Mouse (Mus musculus) MEL (cell line): ENCODE data around the gene Otol1. TPM values are rescaled to one million over a fixed set of nuclear protein-coding genes. Genes with fewer than 3 reads are reported as not detected.
A peak's percentile ranks its signal among the peaks of the same experiment; 100 is the strongest.

Source experiments
- DNase-seq: peaks from one replicate; pipeline ENCODE4 v3.0.0; 2011; ENCODE audit warnings: low read depth, low spot score
- H3K27ac ChIP-seq: 2 replicates; pipeline ENCODE4 v1.5.1; 2012; ENCODE audit warnings: low read depth, mild to moderate bottlenecking, control low read depth, low read length, moderate library complexity; ENCODE audit not compliant: control insufficient read depth
- H3K27me3 ChIP-seq, 2 experiments: fragments of 150-350 bp in 1 of 2; sonication (generic) in 1 of 2; 2 replicates each; pipeline ENCODE4 v1.6.1; 2012; ENCODE audit warnings: low read length in 2 of 2, mild to moderate bottlenecking in 2 of 2, improper control_type of control experiment in 1 of 2, moderate library complexity in 1 of 2; ENCODE audit not compliant: insufficient read depth in 2 of 2, control insufficient read depth in 1 of 2
- H3K36me3 ChIP-seq, 2 experiments: 2 replicates each; pipeline ENCODE4 v1.6.1; 2012 to 2014; ENCODE audit warnings: low read length in 2 of 2, improper control_type of control experiment in 1 of 2, inconsistent platforms in 1 of 2, mild to moderate bottlenecking in 1 of 2; ENCODE audit not compliant: insufficient read depth in 2 of 2, control insufficient read depth in 1 of 2
- H3K4me1 ChIP-seq, 2 experiments: fragments of 150-350 bp in 1 of 2; sonication (generic) in 1 of 2; 2 replicates each; pipeline ENCODE4 v1.6.1; 2012; ENCODE audit warnings: low read length in 2 of 2, improper control_type of control experiment in 1 of 2, mild to moderate bottlenecking in 1 of 2; ENCODE audit not compliant: insufficient read depth in 2 of 2, control insufficient read depth in 1 of 2
- H3K4me3 ChIP-seq, 2 experiments: fragments of 150-350 bp in 1 of 2; sonication (generic) in 1 of 2; 2 replicates each; pipeline ENCODE4 v1.5.1; 2012; ENCODE audit warnings: low read depth in 2 of 2, low read length in 2 of 2, mild to moderate bottlenecking in 2 of 2, moderate library complexity in 2 of 2, control low read depth in 1 of 2, improper control_type of control experiment in 1 of 2; ENCODE audit not compliant: control insufficient read depth in 1 of 2, insufficient read depth in 1 of 2
- H3K79me2 ChIP-seq: 2 replicates; pipeline ENCODE4 v1.6.1; 2012; ENCODE audit warnings: mild to moderate bottlenecking, low read length, moderate library complexity; ENCODE audit not compliant: control insufficient read depth, poor library complexity, insufficient read depth
- H3K9ac ChIP-seq: 2 replicates; pipeline ENCODE4 v1.6.1; 2012; ENCODE audit warnings: low read depth, mild to moderate bottlenecking, control low read depth, low read length, moderate library complexity; ENCODE audit not compliant: control insufficient read depth, poor library complexity, severe bottlenecking
- H3K9me3 ChIP-seq: fragments of 150-350 bp; sonication (generic); replicated peaks from 2 replicates; pipeline ENCODE4 v1.6.1; 2012; ENCODE audit warnings: mild to moderate bottlenecking, low read length, improper control_type of control experiment, moderate library complexity; ENCODE audit not compliant: insufficient read depth
- CHD1 ChIP-seq: IDR thresholded peaks from 2 replicates; pipeline ENCODE4 v1.6.1; 2012; ENCODE audit warnings: low read depth, mild to moderate bottlenecking, inconsistent platforms, low read length, improper control_type of control experiment
- CHD2 ChIP-seq: IDR thresholded peaks from 2 replicates; pipeline ENCODE4 v1.6.1; 2011; ENCODE audit warnings: low read length, improper control_type of control experiment
- CTCF ChIP-seq, 3 experiments: IDR thresholded peaks in 2 of 3; conservative IDR thresholded peaks in 1 of 3; 2 replicates each; pipeline ENCODE4 v1.5.1; 2011 to 2012; ENCODE audit warnings: low read length in 3 of 3, low read depth in 2 of 3, mild to moderate bottlenecking in 2 of 3, improper control_type of control experiment in 1 of 3, inconsistent platforms in 1 of 3, mixed read lengths in 1 of 3, moderate library complexity in 1 of 3; ENCODE audit not compliant: control insufficient read depth in 1 of 3, insufficient read depth in 1 of 3, poor library complexity in 1 of 3, severe bottlenecking in 1 of 3
- E2F4 ChIP-seq: IDR thresholded peaks from 2 replicates; pipeline ENCODE4 v1.6.1; 2011; ENCODE audit warnings: low read depth, low read length, improper control_type of control experiment, borderline replicate concordance
- ELF1 ChIP-seq: IDR thresholded peaks from 2 replicates; pipeline ENCODE4 v1.6.1; 2014; ENCODE audit warnings: low read depth, mild to moderate bottlenecking, inconsistent platforms, low read length, improper control_type of control experiment, moderate library complexity
- GATA1 ChIP-seq: IDR thresholded peaks from 2 replicates; pipeline ENCODE4 v1.6.1; 2011; ENCODE audit warnings: low read depth, low read length, improper control_type of control experiment
- HCFC1 ChIP-seq: IDR thresholded peaks from 2 replicates; pipeline ENCODE4 v1.6.1; 2012; ENCODE audit warnings: low read depth, mild to moderate bottlenecking, inconsistent platforms, low read length, improper control_type of control experiment, moderate library complexity
- KAT2A ChIP-seq: conservative IDR thresholded peaks from 2 replicates; pipeline ENCODE4 v1.6.1; 2012; ENCODE audit warnings: low read depth, low read length, improper control_type of control experiment, inconsistent platforms
- MAX ChIP-seq: IDR thresholded peaks from 2 replicates; pipeline ENCODE4 v1.6.1; 2011; ENCODE audit warnings: low read length, improper control_type of control experiment
- MAZ ChIP-seq: IDR thresholded peaks from 2 replicates; pipeline ENCODE4 v1.6.1; 2012; ENCODE audit warnings: low read depth, mild to moderate bottlenecking, inconsistent platforms, low read length, improper control_type of control experiment
- MXI1 ChIP-seq: IDR thresholded peaks from 2 replicates; pipeline ENCODE4 v1.6.1; 2011; ENCODE audit warnings: mild to moderate bottlenecking, low read depth, low read length, improper control_type of control experiment
- MYB ChIP-seq: IDR thresholded peaks from 2 replicates; pipeline ENCODE4 v1.6.1; 2011; ENCODE audit warnings: mild to moderate bottlenecking, low read depth, low read length, improper control_type of control experiment
- NELFE ChIP-seq: IDR thresholded peaks from 2 replicates; pipeline ENCODE4 v1.6.1; 2011; ENCODE audit warnings: low read depth, low read length, improper control_type of control experiment
- NRF1 ChIP-seq: IDR thresholded peaks from 2 replicates; pipeline ENCODE4 v1.6.1; 2014; ENCODE audit warnings: low read depth, mild to moderate bottlenecking, inconsistent platforms, low read length, improper control_type of control experiment, moderate library complexity; ENCODE audit not compliant: poor library complexity, insufficient read depth, severe bottlenecking
- POLR2A ChIP-seq, 2 experiments: IDR thresholded peaks; 2 replicates each; pipeline ENCODE4 v1.6.1; 2011 to 2012; ENCODE audit warnings: low read length in 2 of 2, mild to moderate bottlenecking in 2 of 2, control low read depth in 1 of 2, improper control_type of control experiment in 1 of 2, low read depth in 1 of 2, moderate library complexity in 1 of 2; ENCODE audit not compliant: control insufficient read depth in 1 of 2, insufficient read depth in 1 of 2, poor library complexity in 1 of 2
- RAD21 ChIP-seq: IDR thresholded peaks from 2 replicates; pipeline ENCODE4 v1.6.1; 2011; ENCODE audit warnings: mild to moderate bottlenecking, low read depth, low read length, improper control_type of control experiment
- RCOR1 ChIP-seq: IDR thresholded peaks from 2 replicates; pipeline ENCODE4 v1.6.1; 2012; ENCODE audit warnings: low read depth, mild to moderate bottlenecking, inconsistent platforms, low read length, improper control_type of control experiment
- SMC3 ChIP-seq: IDR thresholded peaks from 2 replicates; pipeline ENCODE4 v1.6.1; 2011; ENCODE audit warnings: low read depth, low read length, improper control_type of control experiment
- USF1 ChIP-seq: IDR thresholded peaks from 2 replicates; pipeline ENCODE4 v1.6.1; 2014; ENCODE audit warnings: low read depth, mild to moderate bottlenecking, inconsistent platforms, low read length, improper control_type of control experiment, moderate library complexity
- USF2 ChIP-seq, 2 experiments: IDR thresholded peaks; 2 replicates each; pipeline ENCODE4 v1.6.1; 2011 to 2012; ENCODE audit warnings: improper control_type of control experiment in 2 of 2, low read length in 2 of 2, borderline replicate concordance in 1 of 2, inconsistent platforms in 1 of 2, low read depth in 1 of 2, mild to moderate bottlenecking in 1 of 2; ENCODE audit not compliant: insufficient read depth in 1 of 2
- ZMIZ1 ChIP-seq: IDR thresholded peaks from 2 replicates; pipeline ENCODE4 v1.6.1; 2012; ENCODE audit warnings: low read depth, mild to moderate bottlenecking, inconsistent platforms, low read length, improper control_type of control experiment, moderate library complexity
- ZNF384 ChIP-seq: IDR thresholded peaks from 2 replicates; pipeline ENCODE4 v1.6.1; 2012; ENCODE audit warnings: low read depth, mild to moderate bottlenecking, inconsistent platforms, low read length, improper control_type of control experiment
- polyA plus RNA-seq, 2 experiments: library from polyadenylated mRNA; stranded (reverse) in 1 of 2; unstranded in 1 of 2; fragments of >175 nt in 1 of 2; fragments of >200 nt in 1 of 2; gene quantifications; 2 replicates each; pipeline versions ENCODE4 v1.2.1 to v1.2.4; 2012; ENCODE audit warnings: low replicate concordance in 2 of 2, low read depth in 1 of 2; ENCODE audit not compliant: insufficient read length in 2 of 2, insufficient read depth in 1 of 2, missing spikeins in 1 of 2
- total RNA-seq: library from RNA; depleted of rRNA; stranded (reverse); fragments of 300-350 nt; gene quantifications from 2 replicates; pipeline ENCODE4 v1.2.3, GENCODE M21; 2012; rRNA removed

The Otol1 gene
- total RNA-seq (not detected in 2 replicates), polyA plus RNA-seq (not detected)

- Histone ChIP-seq H3K9ac (no peak within 1 kb of the TSS), H3K79me2 (no peaks in the 10 kb centered on the region), H3K9me3 (no peaks in the 10 kb centered on the region), H3K4me3 (no peak within 1 kb of the TSS), H3K36me3 (no peaks in the 10 kb centered on the region), H3K4me1 (no peaks in the 10 kb centered on the region), H3K27ac (no peak within 1 kb of the TSS), H3K27me3 (no peaks in the 10 kb centered on the region)
- TF ChIP-seq RAD21 (no peak), E2F4 (no peak), CHD1 (no peak), POLR2A (IDR thresholded peaks at IDR 0.05; ENCODE audit: control insufficient read depth in 1 of 2, insufficient read depth in 1 of 2, low read depth in 1 of 2, low read length in 2 of 2, poor library complexity in 1 of 2) (no peak)
- no peak for DNase-seq
Measured at GRCm38 (mm10) chr3:70007313-70007712, at the start of gene Otol1. TSS of gene Otol1 (plus strand) at chr3:70007613.

DNA sequence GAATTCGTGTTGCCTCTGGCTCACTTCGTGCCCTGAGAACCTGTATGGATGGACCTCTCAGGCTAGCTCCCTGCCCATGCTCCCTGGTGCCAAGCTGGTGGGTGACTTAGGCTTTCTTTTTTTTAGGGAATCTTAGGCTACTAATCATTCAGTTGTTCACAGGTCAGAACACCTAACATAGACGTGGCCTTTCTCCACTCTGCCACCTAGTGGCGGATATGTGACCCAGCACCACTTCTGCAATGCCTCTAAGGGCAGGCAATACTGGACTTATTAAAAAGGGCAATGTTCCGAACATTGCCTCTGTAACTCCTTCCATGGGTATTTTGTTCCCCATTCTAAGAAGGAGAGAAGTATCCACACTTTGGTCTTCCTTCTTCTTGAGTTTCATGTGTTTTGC, 45.2 kb upstream of the Otol1 start:
- no peaks in the 10 kb centered on the region for H3K36me3 ChIP-seq
- H3K79me2 ChIP-seq, result no peaks in the 10 kb centered on the region
- H3K4me1 ChIP-seq, result no peaks in the 10 kb centered on the region
- peak; percentile 18 for DNase-seq
- H3K27me3 ChIP-seq, result no peaks in the 10 kb centered on the region
- H3K4me3 ChIP-seq, result no peak overlapping the region
- H3K9me3 ChIP-seq, result no peaks in the 10 kb centered on the region
- no peak overlapping the region for H3K27ac ChIP-seq
- TF ChIP-seq CTCF (IDR thresholded peaks at IDR 0.05 in 2 of 3, conservative IDR thresholded peaks at IDR 0.05 in 1 of 3; ENCODE audit: control insufficient read depth in 1 of 3, insufficient read depth in 1 of 3, low read depth in 2 of 3, low read length in 3 of 3, poor library complexity in 1 of 3, severe bottlenecking in 1 of 3) (peak; percentile 32 to 61 (median 37); a peak in 5 of 6 replicates), KAT2A (no peak)
- no peak overlapping the region for H3K9ac ChIP-seq

- H3K9me3 ChIP-seq, result no peaks in the 10 kb centered on the region
- no peak for TF ChIP-seq USF1
- no peak for TF ChIP-seq MXI1
- TF ChIP-seq SMC3, result no peak
- no peak for TF ChIP-seq HCFC1
- no peak for TF ChIP-seq CHD2
- no peak for TF ChIP-seq ELF1
- TF ChIP-seq USF2 (IDR thresholded peaks at IDR 0.05; ENCODE audit: borderline replicate concordance in 1 of 2, insufficient read depth in 1 of 2, low read depth in 1 of 2, low read length in 2 of 2), result no peak
- no peak for TF ChIP-seq NELFE
- no peak for TF ChIP-seq NRF1
- TF ChIP-seq MYB, result no peak
- no peak for TF ChIP-seq ZMIZ1
- no peak for TF ChIP-seq MAZ
- no peak for TF ChIP-seq MAX
- TF ChIP-seq RCOR1, result no peak
- TF ChIP-seq E2F4, result no peak
- TF ChIP-seq POLR2A (IDR thresholded peaks at IDR 0.05; ENCODE audit: control insufficient read depth in 1 of 2, insufficient read depth in 1 of 2, low read depth in 1 of 2, low read length in 2 of 2, poor library complexity in 1 of 2), result no peak
- TF ChIP-seq GATA1, result no peak
- TF ChIP-seq ZNF384, result no peak
- TF ChIP-seq, all 39 proteins: peak for 0
Measured at GRCm38 (mm10) chr3:69971482-69972097, 35.8 kb upstream of the Otol1 start.

More at GRCm38 (mm10) chr3:69971482-69972097, 35.8 kb upstream of the Otol1 start:
- Histone ChIP-seq H3K4me3 (no peak overlapping the region), H3K4me1 (no peaks in the 10 kb centered on the region), H3K79me2 (no peaks in the 10 kb centered on the region), H3K9ac (no peak overlapping the region), H3K27me3 (no peaks in the 10 kb centered on the region), H3K36me3 (no peaks in the 10 kb centered on the region), H3K27ac (no peak overlapping the region)
- DNase-seq, result no peak
